Mouse (Mus musculus): ENCODE measurements at regions not wholly inside any gene's neighbourhood (a gene's known extent, or its start where the extent isn't known, plus 50 kb on each side); places are given as distances from the start of the nearest gene placed in this dataset.

DNA sequence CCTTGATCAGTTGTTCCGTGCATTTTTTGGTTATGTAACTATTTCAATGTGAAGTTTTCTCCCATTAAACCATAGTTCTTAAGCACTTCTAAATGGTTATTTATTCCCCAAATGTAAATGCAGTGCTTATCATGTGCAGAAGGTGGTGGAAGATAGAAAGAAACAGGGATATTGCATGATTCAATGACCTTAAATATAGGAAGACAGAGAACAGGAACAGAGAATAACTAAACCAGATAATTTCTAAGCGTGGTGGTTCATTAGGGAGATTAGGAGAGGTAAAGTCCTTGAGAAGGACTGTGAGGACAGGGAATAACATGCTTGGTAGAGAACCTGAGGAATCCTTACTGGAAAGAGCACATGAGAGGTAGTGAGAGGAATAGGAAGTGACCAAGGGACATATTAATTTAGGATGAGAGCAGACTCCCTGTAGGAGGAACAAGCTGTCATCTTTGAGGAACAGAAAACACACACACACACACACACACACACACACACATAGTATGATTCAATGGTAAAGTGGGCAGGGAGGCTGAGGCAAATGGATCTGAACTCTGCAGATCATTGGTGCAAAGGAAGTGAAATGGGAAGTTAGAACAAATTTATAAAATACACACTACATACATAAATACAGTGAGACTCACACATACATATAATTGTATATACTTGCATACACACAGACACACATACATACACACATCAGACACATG lies 143.4 kb upstream of the Chl1 start:
- TF ChIP-seq POLR2A (IDR thresholded peaks at IDR 0.05; ENCODE audit: borderline replicate concordance, extremely low read depth, insufficient read depth, insufficient read length, poor library complexity, severe bottlenecking) (no peak), CTCF (IDR thresholded peaks at IDR 0.05; ENCODE audit: borderline replicate concordance, extremely low read depth, insufficient read depth, insufficient read length) (no peak)
